Mouse (Mus musculus): ENCODE data around the gene Rps29. TPM values are rescaled to one million over a fixed set of nuclear protein-coding genes. Genes with fewer than 3 reads are reported as not detected.

Rps29 gene
- total and polyA plus RNA-seq, 3 experiments, result 450 to 5,133 (median 1,410) TPM

DNA sequence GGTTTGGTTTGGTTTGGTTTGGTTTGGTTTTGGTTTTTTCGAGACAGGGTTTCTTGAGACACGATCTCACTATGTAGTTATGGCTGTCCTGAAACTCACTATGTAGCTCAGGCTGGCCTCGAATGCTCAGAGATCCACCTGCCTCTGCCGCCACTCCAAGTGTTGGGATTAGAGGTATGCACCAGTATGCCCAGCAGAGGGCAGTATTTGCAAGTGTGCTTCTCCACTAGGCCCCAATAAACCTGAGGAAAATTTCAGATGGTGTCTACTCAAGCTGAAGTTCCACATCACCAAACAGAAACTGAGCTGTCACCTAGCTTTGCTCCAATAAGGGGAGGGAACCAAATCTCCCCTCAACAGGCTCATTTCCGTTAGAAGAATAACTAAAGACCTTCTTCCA lies 31.8 kb downstream of the Rps29 start:
- H3K9ac ChIP-seq (ENCODE audit: control insufficient read depth, low read depth, low read length, poor library complexity, severe bottlenecking), result no peak overlapping the region
- DNase-seq (ENCODE audit: low read depth, low spot score), result peak; percentile 66

GRCm38 (mm10) chr12:69125066-69125465 lies 33.9 kb downstream of the Rps29 start:
- Histone ChIP-seq H3K27me3 (ENCODE audit: control insufficient read depth in 1 of 2, insufficient read depth in 2 of 2, low read length in 2 of 2) (no peaks in the 10 kb centered on the region), H3K36me3 (ENCODE audit: control insufficient read depth in 1 of 2, insufficient read depth in 2 of 2, low read length in 2 of 2) (peaks cover 0 to 8% of the 10 kb centered on the region in 2 experiments; a peak in 2 of 4 replicates), H3K4me3 (ENCODE audit: control insufficient read depth in 1 of 2, insufficient read depth in 1 of 2, low read depth in 2 of 2, low read length in 2 of 2) (no peak overlapping the region), H3K9me3 (replicated peaks; ENCODE audit: insufficient read depth, low read length) (no peaks in the 10 kb centered on the region), H3K4me1 (ENCODE audit: control insufficient read depth in 1 of 2, insufficient read depth in 2 of 2, low read length in 2 of 2) (peaks cover 4 to 9% of the 10 kb centered on the region in 2 experiments; a peak in 3 of 4 replicates), H3K27ac (ENCODE audit: control insufficient read depth, low read depth, low read length) (peak overlapping the region; percentile 49), H3K79me2 (ENCODE audit: control insufficient read depth, insufficient read depth, low read length, poor library complexity) (no peaks in the 10 kb centered on the region), H3K9ac (ENCODE audit: control insufficient read depth, low read depth, low read length, poor library complexity, severe bottlenecking) (no peak overlapping the region; the same call in 1 of the 2 replicates)
- TF ChIP-seq EP300 (IDR thresholded peaks at IDR 0.05; ENCODE audit: low read depth in 1 of 2, low read length in 2 of 2) (peak; percentile 75 to 76), ZC3H11A (IDR thresholded peaks at IDR 0.05; ENCODE audit: low read depth, low read length) (no peak), CHD2 (IDR thresholded peaks at IDR 0.05; ENCODE audit: low read length) (no peak), MYB (IDR thresholded peaks at IDR 0.05; ENCODE audit: low read depth, low read length) (no peak), TCF12 (IDR thresholded peaks at IDR 0.05; ENCODE audit: low read depth, low read length) (peak; percentile 31; the same call in 1 of the 2 replicates), MXI1 (IDR thresholded peaks at IDR 0.05; ENCODE audit: low read depth, low read length) (no peak), USF1 (IDR thresholded peaks at IDR 0.05; ENCODE audit: low read depth, low read length) (peak; percentile 33; the same call in 1 of the 2 replicates), MAX (IDR thresholded peaks at IDR 0.05; ENCODE audit: low read length) (peak; percentile 73), BHLHE40 (IDR thresholded peaks at IDR 0.05; ENCODE audit: borderline replicate concordance, low read depth, low read length) (no peak), SIN3A (IDR thresholded peaks at IDR 0.05; ENCODE audit: low read length) (peak; percentile 33; the same call in 1 of the 2 replicates), GATA1 (IDR thresholded peaks at IDR 0.05; ENCODE audit: low read depth, low read length) (peak; percentile 72), GABPA (IDR thresholded peaks at IDR 0.05; ENCODE audit: low read depth, low read length) (no peak), ETS1 (IDR thresholded peaks at IDR 0.05; ENCODE audit: low read depth, low read length) (peak; percentile 49)
- peak; percentile 64 for DNase-seq (ENCODE audit: low read depth, low spot score)

More for the DNA sequence above, 31.8 kb downstream of the Rps29 start:
- H3K4me3 ChIP-seq (ENCODE audit: control insufficient read depth in 1 of 2, insufficient read depth in 1 of 2, low read depth in 2 of 2, low read length in 2 of 2), result no peak overlapping the region
- H3K4me1 ChIP-seq (ENCODE audit: control insufficient read depth in 1 of 2, insufficient read depth in 2 of 2, low read length in 2 of 2), result peaks cover 12 to 18% of the 10 kb centered on the region in 2 experiments; a peak in 3 of 4 replicates
- H3K27me3 ChIP-seq (ENCODE audit: control insufficient read depth in 1 of 2, insufficient read depth in 2 of 2, low read length in 2 of 2), result no peaks in the 10 kb centered on the region
- H3K27ac ChIP-seq (ENCODE audit: control insufficient read depth, low read depth, low read length), result no peak overlapping the region
- H3K36me3 ChIP-seq (ENCODE audit: control insufficient read depth in 1 of 2, insufficient read depth in 2 of 2, low read length in 2 of 2), result peaks cover 0 to 20% of the 10 kb centered on the region in 2 experiments; a peak in 2 of 4 replicates
- no peaks in the 10 kb centered on the region for H3K79me2 ChIP-seq (ENCODE audit: control insufficient read depth, insufficient read depth, low read length, poor library complexity)
- no peaks in the 10 kb centered on the region for H3K9me3 ChIP-seq (replicated peaks; ENCODE audit: insufficient read depth, low read length)
- no peak for TF ChIP-seq MYC (IDR thresholded peaks at IDR 0.05; ENCODE audit: low read depth, low read length)
- TF ChIP-seq NELFE (IDR thresholded peaks at IDR 0.05; ENCODE audit: low read depth, low read length), result no peak
- TF ChIP-seq SMC3 (IDR thresholded peaks at IDR 0.05; ENCODE audit: low read depth, low read length), result peak; percentile 44; the same call in 1 of the 2 replicates
- TF ChIP-seq RAD21 (IDR thresholded peaks at IDR 0.05; ENCODE audit: low read depth, low read length), result peak; percentile 38
- peak; percentile 3; the same call in 1 of the 2 replicates for TF ChIP-seq ZC3H11A (IDR thresholded peaks at IDR 0.05; ENCODE audit: low read depth, low read length)
- no peak for TF ChIP-seq GABPA (IDR thresholded peaks at IDR 0.05; ENCODE audit: low read depth, low read length)
- peak; percentile 66 to 75 (median 71) for TF ChIP-seq CTCF (IDR thresholded peaks at IDR 0.05 in 2 of 3, conservative IDR thresholded peaks at IDR 0.05 in 1 of 3; ENCODE audit: control insufficient read depth in 1 of 3, insufficient read depth in 1 of 3, low read depth in 2 of 3, low read length in 3 of 3, poor library complexity in 1 of 3, severe bottlenecking in 1 of 3)
- TF ChIP-seq POLR2AphosphoS2 (IDR thresholded peaks at IDR 0.05; ENCODE audit: low read length), result no peak
- TF ChIP-seq E2F4 (IDR thresholded peaks at IDR 0.05; ENCODE audit: borderline replicate concordance, low read depth, low read length), result no peak

All from MEL (cell line).